Mouse (Mus musculus): ENCODE measurements at regions not wholly inside any gene's neighbourhood (a gene's known extent, or its start where the extent isn't known, plus 50 kb on each side); places are given as distances from the start of the nearest gene placed in this dataset.

DNA sequence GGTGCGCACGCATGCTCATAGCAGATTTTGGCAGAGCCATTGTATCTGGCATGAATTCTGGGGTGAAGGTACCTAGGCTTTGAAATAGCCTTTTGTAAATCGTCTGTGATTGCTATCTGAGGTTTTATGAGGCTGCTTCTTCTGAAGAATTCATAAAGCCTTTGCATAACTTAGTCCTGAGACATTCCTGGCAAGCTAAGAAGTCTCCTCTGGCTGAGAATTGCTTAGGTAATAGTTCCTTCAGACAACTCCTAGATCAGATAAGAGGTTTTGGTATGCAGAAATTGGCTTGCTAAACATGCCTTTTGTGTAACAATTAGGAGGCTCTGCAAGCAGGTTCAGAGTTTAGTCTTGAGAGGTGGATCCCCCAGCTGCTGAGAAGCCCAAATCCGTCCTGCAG lies 82.7 kb downstream of the Pmp22 start:
- Histone ChIP-seq H3K4me2 (ENCODE audit: low read depth, low read length) (no peak overlapping the region), H3K4me1 (replicated peaks; ENCODE audit: control insufficient read depth, insufficient read depth, low read length) (no peaks in the 10 kb centered on the region), H3K27me3 (ENCODE audit: control insufficient read depth, insufficient read depth, low read depth, low read length) (no peaks in the 10 kb centered on the region; the same call in 1 of the 2 replicates), H3K27ac (ENCODE audit: low read length) (no peak overlapping the region), H3K9ac (ENCODE audit: low read length) (no peak overlapping the region), H3K9me3 (ENCODE audit: control insufficient read depth, low read length) (no peaks in the 10 kb centered on the region), H3K36me3 (ENCODE audit: control insufficient read depth, insufficient read depth, low read length) (no peaks in the 10 kb centered on the region), H3K4me3 (ENCODE audit: low read length) (no peak overlapping the region)
- WGBS, result 69% methylated on average over 4 of the region's 4 CpGs
- no peak for ATAC-seq (ENCODE audit: low read depth)

DNA sequence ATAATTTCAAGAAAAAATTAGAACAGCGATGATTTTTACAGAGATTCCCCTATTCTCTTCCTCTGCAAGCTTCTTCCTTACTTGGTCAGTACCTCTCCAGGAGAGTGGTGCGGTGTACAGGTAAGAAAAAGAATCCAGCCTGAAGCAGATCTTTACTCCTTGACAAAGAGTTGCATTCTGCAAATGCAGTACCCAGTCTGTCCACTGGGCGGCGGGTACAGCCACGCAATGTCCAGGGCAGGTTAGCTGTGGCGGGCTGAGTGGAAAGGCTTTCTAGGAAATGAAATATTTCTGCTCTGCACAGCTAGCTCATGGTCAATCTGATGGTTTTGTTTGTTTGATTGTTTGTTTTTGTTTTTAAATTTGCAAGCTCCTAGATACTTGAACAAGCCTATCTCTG lies 84.3 kb downstream of the Pmp22 start:
- H3K4me2 ChIP-seq (ENCODE audit: low read depth, low read length), result no peak overlapping the region
- no peaks in the 10 kb centered on the region for H3K36me3 ChIP-seq (ENCODE audit: control insufficient read depth, insufficient read depth, low read length)
- ATAC-seq (ENCODE audit: low read depth), result no peak
- no peak overlapping the region for H3K9ac ChIP-seq (ENCODE audit: low read length)
- H3K9me3 ChIP-seq (ENCODE audit: control insufficient read depth, low read length), result no peaks in the 10 kb centered on the region
- no peak overlapping the region for H3K27ac ChIP-seq (ENCODE audit: low read length)
- H3K27me3 ChIP-seq (ENCODE audit: control insufficient read depth, insufficient read depth, low read depth, low read length), result no peaks in the 10 kb centered on the region; the same call in 1 of the 2 replicates
- no peak overlapping the region for H3K4me3 ChIP-seq (ENCODE audit: low read length)
- H3K4me1 ChIP-seq (replicated peaks; ENCODE audit: control insufficient read depth, insufficient read depth, low read length), result no peaks in the 10 kb centered on the region
- WGBS, result 13% methylated on average over 6 of the region's 6 CpGs

DNA sequence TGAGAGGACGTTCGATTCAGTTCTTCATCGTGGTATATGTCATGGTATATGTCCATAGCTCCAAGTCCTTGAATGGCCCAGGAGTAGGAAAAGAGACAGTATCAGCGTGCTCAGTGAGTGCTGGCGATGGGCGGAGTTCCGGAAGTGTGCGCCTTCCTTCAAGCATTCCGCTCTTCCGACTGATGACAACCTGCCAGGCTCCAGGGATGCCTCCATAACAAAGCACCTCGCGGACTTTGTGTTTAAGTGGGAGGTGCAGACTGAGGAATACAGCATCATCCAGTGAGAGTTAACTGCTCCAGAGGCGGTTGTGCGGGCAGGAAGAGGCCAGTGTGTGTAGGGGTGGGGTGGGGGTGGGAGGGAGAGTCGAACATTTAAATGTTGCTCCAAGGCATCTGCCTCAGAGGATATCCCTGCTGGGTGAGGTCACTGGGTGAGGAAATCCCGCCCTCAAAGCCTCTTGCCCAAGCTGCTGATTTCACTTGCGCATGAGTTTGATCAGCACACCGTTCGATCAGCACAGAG lies 85.2 kb downstream of the Pmp22 start:
- Histone ChIP-seq H3K4me1 (replicated peaks; ENCODE audit: control insufficient read depth, insufficient read depth, low read length) (no peaks in the 10 kb centered on the region), H3K27ac (ENCODE audit: low read length) (no peak overlapping the region), H3K4me2 (ENCODE audit: low read depth, low read length) (no peak overlapping the region), H3K4me3 (ENCODE audit: low read length) (no peak overlapping the region), H3K9me3 (ENCODE audit: control insufficient read depth, low read length) (no peaks in the 10 kb centered on the region), H3K9ac (ENCODE audit: low read length) (no peak overlapping the region), H3K36me3 (ENCODE audit: control insufficient read depth, insufficient read depth, low read length) (no peaks in the 10 kb centered on the region), H3K27me3 (ENCODE audit: control insufficient read depth, insufficient read depth, low read depth, low read length) (no peaks in the 10 kb centered on the region; the same call in 1 of the 2 replicates)
- WGBS, result 61% methylated on average over 19 of the region's 19 CpGs
- no peak for ATAC-seq (ENCODE audit: low read depth)

DNA sequence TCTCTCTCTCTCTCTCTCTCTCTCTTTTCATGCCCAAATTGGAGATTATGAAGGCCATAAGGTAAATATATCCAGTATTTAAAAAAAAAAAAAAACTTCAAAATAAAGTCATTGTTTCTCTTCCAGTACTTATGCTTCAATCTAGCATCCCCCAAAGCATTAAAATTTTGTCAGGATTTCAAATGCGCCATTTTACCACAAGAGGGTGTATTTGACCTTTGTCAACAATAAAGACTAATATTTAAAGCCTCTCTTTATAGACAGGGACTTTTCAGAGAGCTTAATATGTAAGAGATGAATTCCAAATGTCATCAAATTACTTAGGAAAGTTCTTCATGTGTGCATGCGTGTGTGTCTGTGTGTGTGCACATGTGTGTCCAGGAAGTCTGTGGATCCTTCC lies 87.2 kb downstream of the Pmp22 start:
- WGBS, result 71% methylated on average over 2 of the region's 2 CpGs
- Histone ChIP-seq H3K4me1 (replicated peaks; ENCODE audit: control insufficient read depth, insufficient read depth, low read length) (no peaks in the 10 kb centered on the region), H3K27ac (ENCODE audit: low read length) (no peak overlapping the region), H3K36me3 (ENCODE audit: control insufficient read depth, insufficient read depth, low read length) (no peaks in the 10 kb centered on the region), H3K9me3 (ENCODE audit: control insufficient read depth, low read length) (no peaks in the 10 kb centered on the region), H3K4me3 (ENCODE audit: low read length) (no peak overlapping the region), H3K9ac (ENCODE audit: low read length) (no peak overlapping the region), H3K4me2 (ENCODE audit: low read depth, low read length) (no peak overlapping the region), H3K27me3 (ENCODE audit: control insufficient read depth, insufficient read depth, low read depth, low read length) (no peaks in the 10 kb centered on the region; the same call in 1 of the 2 replicates)
- no peak for ATAC-seq (ENCODE audit: low read depth)

DNA sequence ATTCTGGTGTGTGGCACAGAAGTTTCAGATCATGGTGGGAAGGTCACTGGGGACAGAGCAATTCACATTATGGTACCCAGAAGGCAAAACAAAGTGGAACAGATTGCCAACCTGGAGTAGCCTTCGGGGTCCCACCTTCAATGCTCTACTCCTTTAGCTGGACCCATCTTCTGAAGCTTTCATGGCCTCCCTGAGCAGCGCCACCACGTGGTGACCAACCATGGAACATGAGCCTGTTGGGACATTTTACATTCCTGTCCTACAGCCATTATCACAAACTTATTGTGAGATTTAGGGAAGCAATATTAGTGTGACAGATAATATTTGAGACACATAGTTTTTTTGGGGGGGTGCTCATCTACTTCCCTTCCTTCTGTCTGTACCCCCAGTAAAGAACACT lies 88.3 kb downstream of the Pmp22 start:
- Histone ChIP-seq H3K9ac (ENCODE audit: low read length) (no peak overlapping the region), H3K4me1 (replicated peaks; ENCODE audit: control insufficient read depth, insufficient read depth, low read length) (no peaks in the 10 kb centered on the region), H3K27ac (ENCODE audit: low read length) (no peak overlapping the region), H3K36me3 (ENCODE audit: control insufficient read depth, insufficient read depth, low read length) (no peaks in the 10 kb centered on the region), H3K4me2 (ENCODE audit: low read depth, low read length) (no peak overlapping the region), H3K9me3 (ENCODE audit: control insufficient read depth, low read length) (no peaks in the 10 kb centered on the region), H3K27me3 (ENCODE audit: control insufficient read depth, insufficient read depth, low read depth, low read length) (no peaks in the 10 kb centered on the region; the same call in 1 of the 2 replicates), H3K4me3 (ENCODE audit: low read length) (no peak overlapping the region)
- ATAC-seq (ENCODE audit: low read depth), result no peak
- WGBS, result 66% methylated on average over 3 of the region's 3 CpGs

DNA sequence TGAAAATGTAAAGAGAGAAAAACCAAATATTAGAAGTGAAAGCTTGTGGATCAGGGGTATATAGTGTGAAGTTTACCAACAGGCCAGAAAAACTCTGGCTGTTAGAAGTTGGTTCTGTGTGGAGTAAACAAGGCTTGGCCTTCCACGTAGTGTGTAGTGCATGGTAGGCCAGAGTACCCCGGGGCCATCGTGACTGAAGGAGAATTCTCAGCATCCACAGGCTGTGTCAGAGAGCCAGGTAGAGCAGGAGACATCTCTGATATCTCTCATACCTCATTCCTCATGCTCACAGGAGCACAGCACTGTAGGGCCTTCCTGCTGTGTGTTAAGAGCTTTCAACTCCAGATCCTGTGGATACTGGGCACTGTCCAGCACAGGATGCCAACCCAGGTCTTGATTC lies 97.7 kb downstream of the Pmp22 start:
- no peak for ATAC-seq (ENCODE audit: low read depth)
- H3K4me3 ChIP-seq (ENCODE audit: low read length), result no peak overlapping the region

DNA sequence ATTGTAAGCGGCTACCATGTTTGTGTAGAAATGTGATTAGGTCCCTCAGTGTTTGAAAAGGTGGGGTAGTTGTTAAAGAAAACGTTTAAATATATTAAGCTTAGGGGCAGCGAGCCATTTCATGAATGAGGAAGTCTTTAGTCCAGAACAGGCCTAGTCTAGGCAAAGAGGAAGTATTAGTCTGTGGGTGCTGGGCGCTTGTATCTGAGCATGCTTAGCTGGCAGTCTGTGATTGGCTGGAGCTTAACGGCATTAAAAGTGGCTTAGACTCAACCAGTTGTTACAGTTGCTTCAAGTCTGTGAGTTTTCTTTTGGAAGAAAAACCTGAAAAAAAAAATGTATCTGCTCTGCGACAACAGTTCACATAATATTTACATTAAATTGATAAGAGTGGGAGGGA lies 102.0 kb downstream of the Pmp22 start:
- H3K4me1 ChIP-seq (replicated peaks; ENCODE audit: control insufficient read depth, insufficient read depth, low read length), result 0 out of 2 replicates have a peak, but pooled peaks cover 2% of the 10 kb centered on the region
- no peak overlapping the region for H3K9ac ChIP-seq (ENCODE audit: low read length)
- no peak overlapping the region for H3K4me2 ChIP-seq (ENCODE audit: low read depth, low read length)
- H3K9me3 ChIP-seq (ENCODE audit: control insufficient read depth, low read length), result no peaks in the 10 kb centered on the region
- ATAC-seq (ENCODE audit: low read depth), result no peak
- H3K36me3 ChIP-seq (ENCODE audit: control insufficient read depth, insufficient read depth, low read length), result no peaks in the 10 kb centered on the region
- H3K4me3 ChIP-seq (ENCODE audit: low read length), result no peak overlapping the region
- 60% methylated on average over 6 of the region's 6 CpGs for WGBS
- no peaks in the 10 kb centered on the region for H3K27me3 ChIP-seq (ENCODE audit: control insufficient read depth, insufficient read depth, low read depth, low read length)
- H3K27ac ChIP-seq (ENCODE audit: low read length), result no peak overlapping the region

More for the DNA sequence above, 97.7 kb downstream of the Pmp22 start:
- 91% methylated on average over 3 of the region's 3 CpGs for WGBS
- no peaks in the 10 kb centered on the region for H3K27me3 ChIP-seq (ENCODE audit: control insufficient read depth, insufficient read depth, low read depth, low read length)
- H3K27ac ChIP-seq (ENCODE audit: low read length), result no peak overlapping the region
- 0 out of 2 replicates have a peak, but pooled peaks cover 2% of the 10 kb centered on the region for H3K4me1 ChIP-seq (replicated peaks; ENCODE audit: control insufficient read depth, insufficient read depth, low read length)
- no peaks in the 10 kb centered on the region for H3K36me3 ChIP-seq (ENCODE audit: control insufficient read depth, insufficient read depth, low read length)
- no peak overlapping the region for H3K4me2 ChIP-seq (ENCODE audit: low read depth, low read length)
- H3K9me3 ChIP-seq (ENCODE audit: control insufficient read depth, low read length), result no peaks in the 10 kb centered on the region
- H3K9ac ChIP-seq (ENCODE audit: low read length), result no peak overlapping the region

DNA sequence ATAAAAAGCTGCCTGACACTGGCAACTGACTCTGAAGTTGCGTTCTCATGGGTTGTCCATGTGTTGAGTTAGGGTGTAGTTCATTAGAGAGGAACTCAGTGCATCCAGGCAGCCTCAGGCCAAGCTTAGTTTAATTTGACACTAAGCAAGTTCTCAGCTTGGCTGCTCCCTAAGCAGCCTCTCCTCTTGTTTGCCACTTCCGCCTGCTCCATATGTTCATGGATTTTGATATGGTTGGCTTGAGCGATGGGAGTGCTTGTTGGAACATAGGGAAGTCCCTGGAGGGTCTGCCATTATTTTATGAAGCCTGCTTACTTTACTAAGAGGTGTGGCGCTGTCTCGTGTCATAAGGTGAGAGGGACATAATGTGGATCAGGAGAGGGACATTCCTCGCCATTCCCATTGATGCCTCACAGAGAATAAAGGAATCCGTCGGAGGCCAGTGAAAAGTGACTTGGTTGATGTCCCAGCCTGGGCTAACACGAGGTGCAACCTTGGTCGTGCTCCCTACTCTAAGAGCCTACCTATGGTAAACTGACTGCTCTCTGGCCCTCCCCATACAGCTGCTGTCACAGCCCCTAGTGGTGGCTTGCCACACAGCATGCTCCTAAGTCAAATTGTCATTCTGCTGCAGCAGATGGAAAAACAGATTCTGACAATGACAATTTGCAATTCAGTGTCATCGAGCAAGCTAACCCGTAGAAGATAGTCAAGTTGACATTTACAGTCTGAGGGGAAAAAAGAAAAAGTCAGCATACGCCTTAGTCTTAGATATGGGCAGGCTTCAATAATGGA lies 104.6 kb downstream of the Pmp22 start:
- 77% methylated on average over 13 of the region's 13 CpGs for WGBS

DNA sequence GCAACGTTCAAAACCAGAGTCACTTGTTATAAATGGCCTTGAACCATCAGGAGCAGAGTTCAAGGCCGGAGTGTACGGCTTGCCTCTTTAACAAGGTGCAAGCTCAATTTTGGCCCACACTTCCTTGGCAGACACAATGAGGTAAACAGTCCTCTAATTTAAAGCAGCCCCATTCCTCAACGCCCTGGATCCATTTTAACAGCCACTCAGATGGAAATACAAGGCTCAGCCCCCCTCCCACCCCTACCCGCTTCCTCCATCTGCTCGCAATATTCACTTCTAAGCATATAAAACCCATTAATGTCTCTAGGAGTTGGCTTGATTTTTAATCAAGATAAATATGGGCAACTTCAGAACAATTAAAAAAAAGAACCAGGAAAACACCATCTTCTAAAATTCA lies 105.7 kb downstream of the Pmp22 start:
- no peak for ATAC-seq (ENCODE audit: low read depth)
- no peak overlapping the region for H3K4me3 ChIP-seq (ENCODE audit: low read length)
- 61% methylated on average over 6 of the region's 6 CpGs for WGBS
- H3K4me1 ChIP-seq (replicated peaks; ENCODE audit: control insufficient read depth, insufficient read depth, low read length), result 0 out of 2 replicates have a peak, but pooled peaks cover 2% of the 10 kb centered on the region
- H3K36me3 ChIP-seq (ENCODE audit: control insufficient read depth, insufficient read depth, low read length), result no peaks in the 10 kb centered on the region
- no peaks in the 10 kb centered on the region for H3K27me3 ChIP-seq (ENCODE audit: control insufficient read depth, insufficient read depth, low read depth, low read length)
- no peak overlapping the region for H3K9ac ChIP-seq (ENCODE audit: low read length)
- no peak overlapping the region for H3K27ac ChIP-seq (ENCODE audit: low read length)
- H3K4me2 ChIP-seq (ENCODE audit: low read depth, low read length), result no peak overlapping the region
- no peaks in the 10 kb centered on the region for H3K9me3 ChIP-seq (ENCODE audit: control insufficient read depth, low read length)

More for the DNA sequence above, 104.6 kb downstream of the Pmp22 start:
- H3K27ac ChIP-seq (ENCODE audit: low read length), result no peak overlapping the region
- H3K9me3 ChIP-seq (ENCODE audit: control insufficient read depth, low read length), result no peaks in the 10 kb centered on the region
- no peaks in the 10 kb centered on the region for H3K27me3 ChIP-seq (ENCODE audit: control insufficient read depth, insufficient read depth, low read depth, low read length)
- no peaks in the 10 kb centered on the region for H3K36me3 ChIP-seq (ENCODE audit: control insufficient read depth, insufficient read depth, low read length)
- no peak overlapping the region for H3K4me2 ChIP-seq (ENCODE audit: low read depth, low read length)
- no peak overlapping the region for H3K4me3 ChIP-seq (ENCODE audit: low read length)
- no peak overlapping the region for H3K9ac ChIP-seq (ENCODE audit: low read length)
- no peak for ATAC-seq (ENCODE audit: low read depth)
- 0 out of 2 replicates have a peak, but pooled peaks cover 2% of the 10 kb centered on the region for H3K4me1 ChIP-seq (replicated peaks; ENCODE audit: control insufficient read depth, insufficient read depth, low read length)

All from lung, embryonic 16.5 days (tissue).